Mouse (Mus musculus) stomach, embryonic 16.5 days (tissue): ENCODE results near the gene Iqcf1. TPM values are rescaled to one million over a fixed set of nuclear protein-coding genes. Genes with fewer than 3 reads are reported as not detected.

Source experiments
- ATAC-seq: fragments of 200-750 bp; cut with Nextera tagmentation; 2 replicates; pipeline ENCODE4 v1.8.0; 2017; ENCODE audit warnings: moderate number of reproducible peaks, moderate TSS enrichment; ENCODE audit not compliant: insufficient read depth, low FRiP score
- H3K27ac ChIP-seq: fragments of 300-500 bp; sonication (generic); 2 replicates; pipeline ENCODE4 v1.5.1; 2014; ENCODE audit warnings: low read length
- H3K27me3 ChIP-seq: fragments of 300-500 bp; sonication (generic); 2 replicates; pipeline ENCODE4 v1.6.1; 2014; ENCODE audit warnings: low read length, control low read depth, mixed read lengths; ENCODE audit not compliant: control insufficient read depth, insufficient read depth
- H3K36me3 ChIP-seq: fragments of 300-500 bp; sonication (generic); 2 replicates; pipeline ENCODE4 v1.6.1; 2014; ENCODE audit warnings: low read length; ENCODE audit not compliant: control insufficient read depth, insufficient read depth
- H3K4me1 ChIP-seq: fragments of 300-500 bp; sonication (generic); 2 replicates; pipeline ENCODE4 v1.6.1; 2014; ENCODE audit warnings: low read length, control low read depth, mixed read lengths; ENCODE audit not compliant: control insufficient read depth, insufficient read depth
- H3K4me2 ChIP-seq: fragments of 300-500 bp; sonication (generic); 2 replicates; pipeline ENCODE4 v1.6.1; 2014; ENCODE audit warnings: low read depth, low read length, mixed read lengths
- H3K4me3 ChIP-seq: fragments of 300-500 bp; sonication (generic); replicated peaks from 2 replicates; pipeline ENCODE4 v1.5.1; 2014; ENCODE audit warnings: mild to moderate bottlenecking, low read length
- H3K9ac ChIP-seq: fragments of 300-500 bp; sonication (generic); 2 replicates; pipeline ENCODE4 v1.6.1; 2014; ENCODE audit warnings: low read length
- H3K9me3 ChIP-seq: fragments of 300-500 bp; sonication (generic); replicated peaks from 2 replicates; pipeline ENCODE4 v1.6.1; 2016; ENCODE audit warnings: low read length, control low read depth; ENCODE audit not compliant: control insufficient read depth
- WGBS: fragments of 180-500 bp; shearing (Covaris S2); extraction: QIAGEN DNeasy Blood & Tissue Kit; methylation state at CpG from one replicate; pipeline ENCODE4 v1.1.7; 2014; 5-methylcytosine and 5-hydroxymethylcytosine counted together
- polyA plus RNA-seq: library from polyadenylated mRNA; unstranded; fragments of >200 nt; fragmentation: Nextera tagmentation; extraction: Ambion mirVana; gene quantifications from 2 replicates; pipeline ENCODE4 v1.2.1, GENCODE M21; 2015

The Iqcf1 gene
- polyA plus RNA-seq, 1 experiment from 2014 or later, result not detected

DNA sequence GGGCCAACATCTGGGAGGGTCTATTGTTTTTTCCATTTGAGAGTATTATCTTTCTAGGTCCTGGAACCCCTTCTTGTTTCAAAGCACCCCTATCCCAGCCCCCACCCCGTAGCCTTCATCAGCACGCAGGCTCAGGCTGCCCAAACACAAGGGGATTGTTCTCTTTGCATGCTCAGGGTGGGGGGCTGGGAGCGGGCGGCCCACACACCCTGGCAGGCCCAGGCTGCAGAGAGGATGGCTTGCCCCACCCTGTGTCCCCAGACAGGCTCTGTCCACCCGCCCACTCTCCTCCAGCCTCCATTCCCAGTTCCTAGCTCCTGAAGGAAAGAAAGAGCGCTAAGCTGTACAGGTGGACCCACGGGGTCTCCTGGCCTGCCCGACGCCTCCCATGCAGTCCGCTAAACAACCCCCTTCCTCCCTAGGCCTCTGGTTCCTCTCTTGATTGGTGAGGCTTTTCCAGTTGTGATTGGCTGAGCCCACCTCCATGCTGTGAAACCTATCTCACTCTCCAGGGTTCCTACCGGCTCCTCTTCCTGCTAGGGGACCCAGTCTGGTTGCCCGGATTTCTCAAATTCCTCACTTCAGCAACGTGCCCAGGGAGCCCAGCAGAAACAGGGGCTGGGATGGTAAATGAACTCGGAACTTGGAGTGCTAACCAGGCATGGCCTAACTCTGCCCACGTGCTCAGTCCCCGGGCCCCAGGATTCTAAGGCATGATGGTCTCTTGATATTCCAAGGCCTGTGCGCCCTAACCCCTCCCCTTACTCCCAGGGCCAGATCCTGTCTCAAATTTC, 44.7 kb upstream of the Iqcf1 start:
- Histone ChIP-seq H3K9me3 (no peaks in the 10 kb centered on the region), H3K4me2 (peak overlapping the region; percentile 67), H3K36me3 (no peaks in the 10 kb centered on the region), H3K9ac (peak overlapping the region; percentile 83), H3K27me3 (no peaks in the 10 kb centered on the region), H3K4me3 (peak overlapping the region; percentile 69), H3K27ac (peak overlapping the region; percentile 58), H3K4me1 (peaks cover 50% of the 10 kb centered on the region)
- no peak for ATAC-seq
- WGBS, result 12% methylated on average over 17 of the region's 17 CpGs

DNA sequence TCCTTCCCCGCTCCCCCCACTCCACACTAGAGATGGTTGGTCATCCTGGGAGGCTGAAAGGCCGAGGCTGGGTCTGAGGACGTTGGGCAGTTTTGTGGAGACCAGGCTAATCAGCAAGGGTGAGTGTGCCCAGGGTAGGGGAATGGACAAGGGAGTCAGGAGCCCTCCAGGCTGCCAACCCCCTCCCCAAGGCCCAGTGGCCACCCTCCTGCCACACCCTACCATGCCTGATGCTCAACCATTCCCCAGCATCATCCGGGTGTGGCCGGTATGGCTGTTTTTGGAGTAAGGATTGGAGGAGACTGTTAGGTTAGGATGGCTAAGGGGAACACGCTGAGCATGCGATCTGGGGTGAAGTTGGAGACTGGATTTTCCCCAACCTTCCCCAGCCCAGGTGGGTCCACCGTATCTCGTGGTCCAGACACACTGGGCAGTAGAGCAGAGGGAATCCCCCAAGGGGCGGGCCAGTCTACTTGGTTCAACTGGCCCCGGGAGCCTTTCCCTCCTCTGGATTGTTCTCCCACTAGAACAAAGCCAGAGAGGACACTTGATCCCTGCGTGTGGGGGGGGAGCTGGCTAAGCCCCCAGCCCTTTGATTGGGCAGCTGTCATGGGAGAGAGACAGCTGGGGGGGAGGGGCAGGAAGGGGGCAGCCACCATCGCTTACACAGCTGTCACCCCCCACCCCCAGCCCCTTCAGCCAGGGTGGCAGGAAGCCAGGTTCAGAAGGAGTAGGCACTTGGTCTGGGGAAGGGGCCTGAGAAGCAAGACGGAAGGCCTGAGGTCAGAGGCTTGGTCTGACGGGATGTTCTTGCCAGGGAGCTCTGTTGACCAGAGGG, 43.2 kb upstream of the Iqcf1 start:
- no peak for ATAC-seq
- Histone ChIP-seq H3K9me3 (no peaks in the 10 kb centered on the region), H3K4me2 (peak overlapping the region; percentile 67; the same call in 1 of the 2 replicates), H3K4me1 (peaks cover 36% of the 10 kb centered on the region), H3K27ac (peak overlapping the region; percentile 23; the same call in 1 of the 2 replicates), H3K27me3 (no peaks in the 10 kb centered on the region), H3K9ac (peak overlapping the region; percentile 52; the same call in 1 of the 2 replicates), H3K4me3 (no peak overlapping the region), H3K36me3 (peaks cover 8% of the 10 kb centered on the region; the same call in 1 of the 2 replicates)
- 38% methylated on average over 15 of the region's 15 CpGs for WGBS

DNA sequence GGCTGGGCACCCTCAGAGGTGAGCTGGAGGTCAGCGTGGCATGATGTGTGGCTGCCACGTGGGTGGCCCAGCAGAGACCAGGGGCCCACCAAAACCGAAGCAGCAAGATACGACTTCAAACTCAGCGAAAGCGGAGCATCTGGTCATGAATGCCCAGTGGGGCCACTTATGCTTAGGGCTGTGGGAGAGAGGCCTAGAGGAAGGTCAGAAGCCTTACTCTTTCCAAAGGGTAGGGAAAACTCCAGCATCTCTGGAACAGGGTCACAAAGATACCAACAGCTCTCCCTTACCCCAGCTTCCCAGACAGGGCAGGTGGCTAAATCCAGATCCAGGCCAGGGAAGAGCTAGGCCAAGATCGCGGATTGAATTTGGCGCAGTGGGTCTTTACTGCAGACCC, 42.6 kb upstream of the Iqcf1 start:
- Histone ChIP-seq H3K9ac (peak overlapping the region; percentile 52; the same call in 1 of the 2 replicates), H3K36me3 (peaks cover 9% of the 10 kb centered on the region), H3K4me1 (peaks cover 36% of the 10 kb centered on the region), H3K4me2 (peak overlapping the region; percentile 67; the same call in 1 of the 2 replicates), H3K27me3 (no peaks in the 10 kb centered on the region), H3K9me3 (no peaks in the 10 kb centered on the region), H3K4me3 (no peak overlapping the region), H3K27ac (peak overlapping the region; percentile 23; the same call in 1 of the 2 replicates)
- WGBS, result 54% methylated on average over 9 of the region's 9 CpGs
- no peak for ATAC-seq

DNA sequence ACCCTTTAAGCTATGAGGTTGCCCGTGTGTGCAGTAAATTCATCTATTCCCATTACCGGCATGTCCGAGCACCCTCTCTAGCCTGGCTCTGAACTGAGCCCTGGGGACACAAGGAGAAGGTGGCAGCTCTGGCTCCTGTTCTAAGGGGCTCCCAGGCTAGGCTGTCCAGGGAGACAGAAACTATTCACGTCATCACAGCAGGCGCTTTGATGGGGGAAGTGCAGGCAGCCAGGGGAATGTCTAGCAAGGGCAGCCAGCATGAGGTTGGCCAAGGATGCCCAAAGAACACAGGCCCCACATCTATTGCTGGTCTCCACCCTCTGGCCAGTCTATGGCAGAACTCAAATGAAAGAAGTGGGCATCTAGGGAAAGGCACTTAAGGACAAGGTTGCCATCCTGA, 41.8 kb upstream of the Iqcf1 start:
- WGBS, result 78% methylated on average over 5 of the region's 5 CpGs
- Histone ChIP-seq H3K9me3 (no peaks in the 10 kb centered on the region), H3K9ac (no peak overlapping the region; the same call in 1 of the 2 replicates), H3K4me1 (peaks cover 32% of the 10 kb centered on the region), H3K4me2 (no peak overlapping the region), H3K4me3 (no peak overlapping the region), H3K27me3 (no peaks in the 10 kb centered on the region), H3K36me3 (peaks cover 14% of the 10 kb centered on the region), H3K27ac (no peak overlapping the region)
- no peak for ATAC-seq

DNA sequence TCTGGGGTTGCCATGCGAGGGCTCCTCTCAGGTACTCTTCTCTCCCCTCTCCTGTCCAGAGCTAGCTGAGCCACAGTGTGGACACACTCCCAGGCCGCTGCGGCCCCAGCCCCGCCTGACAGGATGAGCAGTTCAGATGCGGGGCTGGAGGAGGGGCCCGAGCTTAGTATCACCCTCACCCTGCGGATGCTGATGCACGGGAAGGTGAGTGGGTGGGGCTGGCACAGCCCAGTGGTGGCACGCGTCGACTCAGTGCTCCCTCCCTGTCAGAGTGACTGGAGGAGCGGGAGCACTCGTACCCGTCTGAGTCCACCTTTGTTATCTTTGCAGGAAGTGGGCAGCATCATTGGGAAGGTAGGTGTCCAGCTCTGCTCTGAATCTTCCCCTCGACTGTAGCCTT, 39.8 kb upstream of the Iqcf1 start:
- H3K36me3 ChIP-seq, result peaks cover 14% of the 10 kb centered on the region
- no peak overlapping the region for H3K27ac ChIP-seq

DNA sequence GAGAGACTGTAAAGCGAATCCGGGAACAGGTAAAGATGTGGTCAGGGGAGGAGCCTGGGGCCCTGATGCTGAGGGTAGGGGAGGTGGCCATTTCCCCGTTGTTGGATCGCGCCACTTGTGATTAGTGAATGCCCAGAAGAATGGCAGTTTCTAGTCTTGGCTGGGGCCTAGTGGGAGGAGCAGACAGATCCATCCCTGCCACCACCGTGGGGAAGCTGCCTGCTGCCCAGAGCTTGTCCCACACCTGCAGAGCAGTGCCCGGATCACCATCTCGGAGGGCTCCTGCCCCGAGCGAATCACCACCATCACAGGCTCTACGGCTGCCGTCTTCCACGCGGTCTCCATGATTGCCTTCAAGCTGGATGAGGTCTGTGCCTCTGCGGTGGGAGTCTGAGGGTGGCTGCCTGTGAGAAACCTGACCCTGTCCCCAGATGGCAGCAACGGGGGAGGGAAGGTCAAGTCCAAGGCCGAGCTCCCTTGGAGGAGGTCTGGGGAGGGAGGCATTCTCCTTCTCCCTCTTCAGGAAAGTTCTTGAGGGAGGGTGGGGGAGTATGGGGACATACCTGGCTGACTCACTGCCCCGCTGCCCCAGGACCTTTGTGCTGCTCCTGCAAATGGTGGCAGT, 39.3 kb upstream of the Iqcf1 start:
- no peak overlapping the region for H3K4me2 ChIP-seq
- H3K36me3 ChIP-seq, result peaks cover 14% of the 10 kb centered on the region
- H3K27ac ChIP-seq, result no peak overlapping the region
- H3K4me1 ChIP-seq, result peaks cover 22% of the 10 kb centered on the region
- H3K4me3 ChIP-seq, result no peak overlapping the region
- no peaks in the 10 kb centered on the region for H3K9me3 ChIP-seq
- H3K9ac ChIP-seq, result no peak overlapping the region
- ATAC-seq, result no peak
- H3K27me3 ChIP-seq, result no peaks in the 10 kb centered on the region; the same call in 1 of the 2 replicates
- WGBS, result 75% methylated on average over 18 of the region's 18 CpGs

More for the DNA sequence above, 39.8 kb upstream of the Iqcf1 start:
- no peak overlapping the region for H3K4me3 ChIP-seq
- 74% methylated on average over 15 of the region's 15 CpGs for WGBS
- H3K4me2 ChIP-seq, result no peak overlapping the region
- H3K4me1 ChIP-seq, result peaks cover 26% of the 10 kb centered on the region
- H3K27me3 ChIP-seq, result no peaks in the 10 kb centered on the region; the same call in 1 of the 2 replicates
- H3K9ac ChIP-seq, result no peak overlapping the region
- H3K9me3 ChIP-seq, result no peaks in the 10 kb centered on the region
- no peak for ATAC-seq

DNA sequence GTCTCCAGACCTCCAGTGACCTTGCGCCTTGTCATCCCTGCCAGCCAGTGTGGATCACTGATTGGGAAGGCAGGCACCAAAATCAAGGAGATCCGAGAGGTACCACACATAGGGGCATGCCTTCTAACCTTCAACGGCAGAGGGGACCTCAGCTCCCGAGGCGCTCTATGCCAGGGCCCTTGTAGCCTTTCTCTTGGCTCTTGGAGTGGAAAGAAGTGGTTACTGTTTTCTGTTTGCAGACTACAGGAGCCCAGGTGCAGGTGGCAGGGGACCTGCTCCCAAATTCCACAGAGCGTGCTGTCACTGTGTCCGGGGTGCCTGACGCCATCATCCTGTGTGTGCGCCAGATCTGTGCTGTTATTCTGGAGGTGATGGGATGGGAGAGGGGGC, 38.7 kb upstream of the Iqcf1 start:
- no peaks in the 10 kb centered on the region for H3K9me3 ChIP-seq
- ATAC-seq, result no peak
- no peak overlapping the region for H3K9ac ChIP-seq
- peaks cover 14% of the 10 kb centered on the region for H3K36me3 ChIP-seq
- H3K27ac ChIP-seq, result no peak overlapping the region
- H3K27me3 ChIP-seq, result no peaks in the 10 kb centered on the region; the same call in 1 of the 2 replicates
- WGBS, result 89% methylated on average over 9 of the region's 9 CpGs
- no peak overlapping the region for H3K4me2 ChIP-seq
- no peak overlapping the region for H3K4me3 ChIP-seq
- peaks cover 18% of the 10 kb centered on the region for H3K4me1 ChIP-seq

DNA sequence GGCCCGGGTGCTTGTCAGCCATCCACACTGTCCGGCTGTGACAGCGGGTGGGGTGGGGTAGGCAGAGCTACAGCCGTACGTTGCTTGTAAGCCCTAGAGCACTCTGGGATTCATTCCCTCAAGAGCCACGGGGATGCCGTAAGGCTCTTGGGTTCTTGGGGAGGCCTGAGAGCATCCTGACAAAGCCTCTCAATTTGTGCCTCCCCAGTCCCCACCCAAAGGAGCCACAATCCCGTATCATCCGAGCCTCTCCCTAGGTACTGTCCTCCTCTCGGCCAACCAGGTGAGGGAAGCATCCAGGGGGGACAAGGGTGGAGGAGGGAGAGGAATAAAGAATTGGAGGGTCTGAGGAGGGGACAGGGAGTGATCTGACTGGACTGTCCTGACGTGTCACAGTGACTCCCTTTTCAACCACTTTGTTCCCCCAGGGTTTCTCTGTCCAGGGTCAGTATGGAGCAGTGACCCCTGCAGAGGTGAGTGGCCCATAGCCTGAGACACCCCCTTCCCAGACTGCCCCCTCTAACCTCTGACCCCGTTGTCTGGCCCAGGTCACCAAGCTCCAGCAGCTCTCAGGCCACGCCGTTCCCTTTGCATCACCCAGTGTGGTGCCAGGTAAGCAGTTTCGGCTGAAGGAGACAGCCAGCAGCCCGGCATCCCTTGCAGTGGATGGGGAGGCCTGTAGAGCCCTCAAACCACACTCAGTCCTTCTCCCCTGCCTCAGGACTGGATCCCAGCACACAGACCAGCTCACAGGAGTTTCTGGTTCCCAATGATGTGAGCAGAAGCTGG, 37.9 kb upstream of the Iqcf1 start:
- WGBS, result 81% methylated on average over 16 of the region's 16 CpGs
- no peak overlapping the region for H3K4me3 ChIP-seq
- H3K4me1 ChIP-seq, result peaks cover 9% of the 10 kb centered on the region
- no peak overlapping the region for H3K27ac ChIP-seq
- no peak overlapping the region for H3K4me2 ChIP-seq
- H3K9ac ChIP-seq, result no peak overlapping the region
- no peaks in the 10 kb centered on the region; the same call in 1 of the 2 replicates for H3K27me3 ChIP-seq
- peaks cover 14% of the 10 kb centered on the region for H3K36me3 ChIP-seq
- no peaks in the 10 kb centered on the region for H3K9me3 ChIP-seq
- no peak for ATAC-seq
